Mouse (Mus musculus) induced T-regulatory cell, adult 2 months (primary cell): ENCODE measurements at regions not wholly inside any gene's neighbourhood (a gene's known extent, or its start where the extent isn't known, plus 50 kb on each side); places are given as distances from the start of the nearest gene placed in this dataset.
A peak's percentile ranks its signal among the peaks of the same experiment; 100 is the strongest.
"Not testable (repeated sequence)": the region's sequence is repeated elsewhere in the genome, so short reads cannot be mapped to it uniquely, and the experiment has no call there.

Experiments
- DNase-seq: peaks from one replicate; pipeline ENCODE4 v3.0.0-alpha.2; 2012; ENCODE audit warnings: low read depth

DNA sequence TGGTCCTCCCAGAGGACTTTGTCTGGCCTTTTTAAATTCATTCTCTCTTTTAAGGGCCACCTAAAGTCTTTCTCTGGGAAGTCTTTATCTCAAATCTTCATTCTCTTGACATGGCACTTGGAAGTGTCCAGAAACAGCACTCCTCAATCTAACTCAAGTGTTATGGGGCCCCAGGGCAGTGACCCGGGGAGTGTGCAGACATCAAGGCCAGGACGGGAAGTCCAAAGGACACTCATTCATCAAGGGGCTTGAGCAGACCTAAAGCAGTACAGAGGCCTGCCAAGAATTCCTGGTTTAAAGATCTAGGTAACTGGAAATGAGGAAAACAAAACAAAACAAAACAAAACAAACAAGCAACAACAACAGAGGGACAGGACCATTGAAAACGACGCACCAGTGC is 205.8 kb upstream of the Daam1 start:
- no peak for DNase-seq

DNA sequence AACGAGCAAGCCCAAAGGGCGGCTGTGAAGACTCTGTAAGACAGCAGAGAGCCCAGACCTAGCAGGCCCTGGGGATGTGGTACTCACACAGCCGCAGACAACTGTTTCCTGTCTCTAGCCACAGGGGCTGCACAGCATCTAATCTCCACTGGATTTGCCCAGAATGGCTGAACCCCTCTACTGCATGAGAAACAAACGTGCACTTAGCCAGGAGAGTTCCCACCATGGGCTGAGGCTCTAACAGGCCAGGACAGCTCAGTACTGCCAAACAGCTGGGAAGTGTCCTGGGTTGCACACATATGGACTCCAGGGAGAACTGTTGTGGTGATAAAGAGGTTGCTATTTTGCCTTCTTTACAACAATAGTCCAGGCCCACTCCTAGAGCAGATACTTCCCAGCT is 204.1 kb upstream of the Daam1 start:
- DNase-seq, result no peak

DNA sequence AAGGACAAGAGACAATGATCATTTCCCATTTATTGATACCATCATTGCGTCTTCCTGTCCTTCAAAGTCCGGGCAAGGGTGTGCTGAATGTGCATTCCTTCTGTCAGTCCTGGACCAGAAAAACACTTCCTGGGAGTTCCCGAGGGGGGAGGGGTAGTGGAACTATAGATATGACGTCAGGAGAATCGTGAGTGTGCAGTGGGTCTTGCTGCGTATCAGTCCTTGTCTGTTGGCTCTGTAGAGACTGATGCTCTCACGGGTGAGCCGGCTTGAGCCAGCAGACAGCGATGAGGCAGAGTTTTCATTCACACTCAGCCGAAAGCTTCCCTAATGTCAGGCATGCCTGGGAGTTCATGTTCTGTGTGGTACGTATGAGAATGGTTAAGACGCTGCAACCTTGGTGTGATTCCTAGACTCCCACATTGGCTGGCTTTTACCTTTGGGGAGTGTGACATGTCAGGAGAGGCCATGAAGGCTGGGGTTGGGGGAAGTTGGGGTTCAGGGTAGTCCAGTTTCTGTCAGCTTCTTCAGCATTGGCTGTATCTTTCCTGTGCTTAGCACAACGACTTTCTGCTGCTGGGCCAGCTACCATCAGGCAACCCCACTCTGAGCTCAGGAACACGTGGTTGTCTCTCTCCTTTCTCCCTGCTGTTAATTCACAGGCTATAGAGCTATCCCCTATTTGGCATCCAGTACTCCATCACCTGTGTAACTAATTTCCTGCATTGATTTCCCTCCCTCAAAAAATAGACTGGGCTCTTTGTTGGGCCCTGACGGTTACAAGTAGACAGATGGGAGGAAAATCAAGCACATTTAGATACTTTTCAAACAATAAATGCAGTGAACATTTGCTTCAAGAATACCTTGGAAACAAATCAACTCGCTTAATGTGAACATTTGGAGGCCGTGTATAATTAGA is 203.2 kb upstream of the Daam1 start:
- DNase-seq, result no peak

DNA sequence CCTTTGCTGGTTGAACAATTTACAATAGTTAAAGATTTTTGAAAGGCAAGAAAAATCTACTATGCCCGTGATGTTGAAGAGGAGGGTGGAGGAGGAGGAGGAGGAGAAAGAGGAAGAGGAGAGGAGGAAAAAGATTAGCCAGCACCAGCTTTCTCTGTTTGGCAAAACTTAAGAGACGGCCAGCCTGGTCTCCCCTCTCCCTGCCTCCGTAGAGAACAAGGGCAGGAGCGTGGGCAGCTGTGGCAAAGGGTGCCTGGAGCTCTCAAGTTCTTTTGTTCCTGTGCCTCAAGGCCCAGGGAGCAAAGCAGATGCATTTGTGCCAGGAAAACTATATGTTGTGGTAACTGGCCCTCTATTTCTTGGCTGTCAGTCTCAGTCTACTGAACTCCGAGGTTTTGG is 202.5 kb upstream of the Daam1 start:
- no peak for DNase-seq

GRCm38 (mm10) chr12:71628796-71629195 is 202.1 kb upstream of the Daam1 start:
- DNase-seq, result no peak

GRCm38 (mm10) chr12:71630386-71630785 is 200.5 kb upstream of the Daam1 start:
- no peak for DNase-seq

GRCm38 (mm10) chr12:71636300-71636699 is 194.6 kb upstream of the Daam1 start:
- DNase-seq, result no peak

DNA sequence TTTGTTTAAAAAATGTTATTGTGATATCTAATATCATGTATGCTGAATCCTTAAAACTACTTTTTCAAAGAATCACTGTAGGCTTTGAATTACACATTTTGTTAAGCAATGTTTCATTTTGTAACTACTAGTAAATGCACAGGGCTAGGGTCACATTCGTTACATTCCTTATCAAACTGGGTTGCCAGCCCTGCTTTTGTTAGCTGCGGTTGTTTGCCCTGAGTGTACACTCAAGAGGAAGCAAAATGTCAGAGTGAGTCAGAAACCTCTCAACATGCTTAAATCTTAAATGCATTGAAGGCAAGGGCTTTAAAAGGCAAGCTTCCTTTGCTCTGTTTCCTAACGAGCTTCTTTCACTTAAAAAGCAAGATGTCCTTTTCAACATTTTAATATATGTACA is 193.6 kb upstream of the Daam1 start:
- no peak for DNase-seq

DNA sequence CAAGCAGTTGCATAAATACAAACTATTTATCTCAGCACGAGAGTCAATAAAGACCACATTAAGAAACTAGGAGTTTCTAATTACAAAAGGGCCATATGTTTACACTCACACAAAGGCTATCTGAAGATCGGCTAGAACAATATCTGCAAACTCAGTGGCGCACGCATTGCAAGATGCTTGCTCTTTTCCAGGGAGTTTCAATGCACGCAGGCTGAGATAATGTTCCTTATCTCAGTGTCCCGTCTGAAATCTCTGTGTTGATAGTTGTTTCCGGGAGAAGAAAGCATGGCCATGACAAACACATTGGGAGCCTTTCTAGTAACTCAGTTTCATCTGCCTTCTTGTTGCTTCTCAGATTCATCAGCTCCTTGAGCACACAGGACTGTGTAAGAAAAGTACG is 192.6 kb upstream of the Daam1 start:
- DNase-seq, result no peak

- DNase-seq, result no peak
Observed at GRCm38 (mm10) chr12:71640058-71640501, 190.8 kb upstream of the Daam1 start.

DNA sequence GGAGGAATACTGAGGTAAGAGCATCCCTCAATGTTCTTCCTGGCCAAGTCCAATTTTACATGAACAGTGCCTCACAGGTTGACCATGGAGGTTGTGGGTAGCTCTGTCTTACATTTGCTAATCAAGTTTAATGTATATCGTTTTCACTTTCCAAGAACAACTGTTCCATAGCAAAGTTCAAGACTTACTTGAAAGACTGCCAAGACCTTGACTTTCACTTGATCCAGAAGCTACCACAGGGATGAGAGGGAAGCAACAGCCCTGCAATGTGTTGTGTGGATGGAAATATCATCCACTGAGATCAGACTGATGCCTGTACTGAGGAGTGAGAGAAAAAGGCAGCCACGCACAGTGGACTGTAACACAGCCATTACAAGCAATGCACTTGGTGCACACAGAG is 189.4 kb upstream of the Daam1 start:
- no peak for DNase-seq

DNA sequence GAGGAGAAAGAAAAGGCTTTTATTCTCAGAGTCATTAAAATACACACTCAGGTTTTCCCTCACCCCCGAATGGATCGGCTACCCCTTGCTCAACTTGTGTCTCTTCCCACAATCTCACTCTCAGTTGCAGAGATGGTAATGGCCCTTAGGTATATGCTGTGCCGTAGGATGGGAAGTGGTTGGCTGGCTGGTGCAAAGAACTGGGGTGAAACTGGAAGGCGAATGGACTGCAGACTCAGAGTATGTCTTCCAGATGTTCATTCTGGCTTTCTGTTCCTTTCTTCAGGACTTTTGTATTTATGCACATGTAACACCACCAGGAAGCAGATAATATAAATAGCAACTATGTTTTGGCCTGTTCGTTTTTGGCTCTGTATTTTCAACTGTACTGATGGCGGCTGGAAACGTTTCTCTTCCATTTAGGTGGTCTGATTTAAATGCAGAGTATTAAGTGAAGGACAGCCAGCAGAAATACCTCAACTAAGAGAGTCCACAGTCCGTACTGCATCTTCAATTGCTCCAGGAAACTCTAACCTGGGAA is 188.0 kb upstream of the Daam1 start:
- DNase-seq, result no peak

DNA sequence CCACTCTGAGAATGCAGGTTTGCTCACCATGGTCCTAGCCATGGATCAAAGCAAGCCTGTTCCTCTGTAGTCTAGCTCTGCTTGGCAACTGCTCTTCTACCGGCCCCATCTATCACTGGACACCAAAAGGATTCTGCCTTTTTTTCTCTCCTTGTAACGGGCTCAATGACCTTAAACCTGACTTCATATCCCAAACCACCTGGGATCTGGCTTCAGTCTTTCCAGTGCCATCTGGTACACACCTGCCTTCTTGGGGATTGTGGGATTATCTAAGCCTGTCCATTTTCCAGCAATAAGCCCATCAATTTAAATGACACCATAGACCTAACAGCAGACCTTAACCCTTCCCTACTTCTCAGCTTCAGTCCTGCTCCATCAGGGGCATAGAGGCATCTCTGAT is 179.6 kb upstream of the Daam1 start:
- DNase-seq, result no peak

DNA sequence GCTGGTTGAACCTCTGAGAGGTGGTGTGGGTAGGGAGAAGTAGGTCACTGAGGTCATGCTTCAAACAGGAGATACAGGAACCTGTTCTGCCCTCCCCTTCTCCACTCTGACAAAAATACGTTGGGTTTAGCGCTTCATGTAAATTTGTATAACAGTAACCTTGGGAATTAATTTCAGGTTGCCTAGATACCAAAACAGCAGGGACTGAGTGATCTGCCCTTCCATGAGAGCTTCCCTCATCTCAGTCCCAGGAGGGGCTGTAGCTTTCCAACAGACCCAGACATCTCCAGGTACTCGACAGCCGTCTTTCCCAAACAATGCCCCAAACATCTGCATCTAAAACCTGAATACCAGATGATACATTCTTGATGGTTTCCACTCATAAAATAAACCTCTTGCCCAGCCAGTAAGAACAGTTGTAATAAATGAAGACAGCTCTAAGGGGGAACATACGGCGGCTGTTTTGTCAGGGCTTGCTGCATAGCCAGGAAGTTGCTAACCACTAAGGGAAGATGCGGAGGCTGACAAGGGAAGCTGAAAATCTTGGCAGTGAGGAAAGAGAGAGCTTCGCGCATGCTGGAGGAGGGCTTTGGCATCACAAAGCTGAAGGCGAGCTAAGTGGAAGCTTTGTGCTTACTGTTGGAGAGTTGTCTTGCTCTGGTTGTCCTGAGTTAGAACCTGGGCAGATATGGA is 137.4 kb upstream of the Daam1 start:
- DNase-seq, result no peak

DNA sequence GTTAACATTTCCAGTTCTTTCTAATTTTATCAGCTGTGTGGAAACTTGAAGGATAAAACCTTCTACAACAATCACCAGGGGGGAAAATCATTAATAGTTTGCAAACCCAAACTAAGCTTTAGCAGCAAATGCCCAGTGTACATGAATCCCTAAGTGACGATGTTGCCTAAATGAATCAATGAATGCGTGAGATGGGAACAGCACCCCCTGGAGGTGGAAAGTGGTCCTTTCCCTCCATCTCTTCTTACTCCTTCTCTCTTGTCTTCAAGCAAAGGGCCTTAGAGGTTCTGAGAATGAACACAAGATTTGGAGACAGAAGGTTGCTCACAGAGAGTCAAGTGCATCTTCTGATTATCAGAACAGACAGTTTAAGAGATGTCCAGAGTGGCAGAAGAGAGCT is 129.1 kb upstream of the Daam1 start:
- DNase-seq, result no peak

DNA sequence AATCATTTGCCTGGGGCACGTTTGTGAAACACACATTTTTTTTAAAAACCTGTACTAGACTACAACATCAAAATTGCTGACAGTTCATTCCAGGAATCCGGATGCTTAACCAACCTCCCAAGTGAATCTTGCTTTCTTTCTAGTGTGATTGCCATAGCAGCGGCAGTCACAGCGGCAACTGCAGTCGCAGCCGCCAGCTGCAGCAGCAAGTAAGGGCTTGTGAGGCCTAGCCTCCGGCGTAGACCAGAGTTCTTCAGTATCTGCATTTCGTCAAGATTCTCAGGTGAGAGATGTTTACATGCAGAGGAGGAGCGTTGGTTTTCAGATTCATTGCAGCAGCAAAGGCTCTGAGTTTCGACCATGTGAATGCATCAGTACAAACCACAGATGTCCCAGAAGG is 128.7 kb upstream of the Daam1 start:
- DNase-seq, result no peak

DNA sequence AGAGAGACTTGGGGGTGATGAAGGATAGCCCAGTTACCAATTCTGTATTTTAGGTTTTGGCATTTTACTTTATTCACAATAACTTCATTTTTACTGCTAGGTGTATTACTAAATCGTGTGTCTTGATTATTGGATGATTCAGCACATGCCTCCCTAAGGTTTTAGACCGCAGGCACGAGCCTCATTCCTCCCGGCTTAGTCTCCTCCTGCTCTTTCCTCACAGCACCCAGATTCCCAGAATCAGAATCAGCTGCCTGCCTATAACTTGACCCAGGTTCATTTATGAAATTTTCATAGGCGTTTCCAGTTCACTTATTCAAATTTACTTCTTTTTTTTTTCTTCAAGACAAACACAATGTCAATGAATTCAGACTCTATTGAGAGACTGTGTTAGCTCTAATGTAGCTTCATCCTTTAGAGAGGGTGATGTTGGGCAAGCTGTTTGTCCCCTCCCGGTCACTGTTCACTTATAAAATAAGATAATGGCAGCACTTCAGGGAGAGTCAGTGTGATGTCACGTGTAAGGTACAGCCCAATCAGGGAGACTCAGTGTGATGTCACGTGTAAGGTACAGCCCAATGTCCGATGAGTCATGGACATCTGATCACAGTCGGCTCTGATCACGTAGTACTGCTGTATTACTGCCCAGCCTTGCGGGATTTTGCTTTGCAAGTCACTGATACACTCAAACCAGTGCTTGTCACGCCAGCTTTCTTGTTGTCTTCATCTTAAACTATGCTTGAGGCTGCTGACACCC is 127.6 kb upstream of the Daam1 start:
- no peak for DNase-seq

- peak; percentile 2 for DNase-seq
Observed at GRCm38 (mm10) chr12:71704431-71704830, 126.4 kb upstream of the Daam1 start.

GRCm38 (mm10) chr12:71707727-71708369 is 123.0 kb upstream of the Daam1 start:
- DNase-seq, result peak; percentile 49

- no peak for DNase-seq
Observed at GRCm38 (mm10) chr12:71714606-71715005, 116.3 kb upstream of the Daam1 start.

GRCm38 (mm10) chr12:71718412-71718811 is 112.5 kb upstream of the Daam1 start:
- not testable (repeated sequence) for DNase-seq

GRCm38 (mm10) chr12:71718911-71719310 is 112.0 kb upstream of the Daam1 start:
- DNase-seq, result no peak
